Mouse (Mus musculus) thymus, adult 2 months (tissue): ENCODE results near the gene Meis1.

Source experiments
- CTCF ChIP-seq: fragments of 200-500 bp; IDR thresholded peaks from 2 replicates; pipeline ENCODE4 v1.5.1; 2012; ENCODE audit warnings: mild to moderate bottlenecking, control low read depth, low read length, moderate library complexity, borderline replicate concordance; ENCODE audit not compliant: control insufficient read depth, poor library complexity, insufficient read depth; ENCODE audit errors: extremely low read depth
- POLR2A ChIP-seq: fragments of 200-500 bp; IDR thresholded peaks from 2 replicates; pipeline ENCODE4 v1.6.1; 2012; ENCODE audit warnings: mild to moderate bottlenecking, low read length, control low read depth, moderate library complexity; ENCODE audit not compliant: control insufficient read depth, poor library complexity, insufficient read depth; ENCODE audit errors: extremely low read depth

- TF ChIP-seq CTCF = no peak
- no peak for TF ChIP-seq POLR2A
Observed at GRCm38 (mm10) chr11:19007541-19008424, 11.0 kb downstream of the Meis1 start.
